Mouse (Mus musculus): ENCODE data around the gene Mut. TPM values are rescaled to one million over a fixed set of nuclear protein-coding genes. Genes with fewer than 3 reads are reported as not detected.

Gene Mut
- 8.6 and 9.9 TPM in 2 replicates for polyA plus RNA-seq (2012; rRNA removed)

GRCm38 (mm10) chr17:40934420-40935231 lies at the start of gene Mut, which contains the start of gene Cenpq:
TSS of gene Mut (plus strand) at chr17:40934685.
TSS of gene Cenpq (minus strand) at chr17:40935047.
- TF ChIP-seq POLR2A (IDR thresholded peaks at IDR 0.05; ENCODE audit: control insufficient read depth, low read depth, low read length) (peak; percentile 29; the same call in 1 of the 2 replicates), CTCF (IDR thresholded peaks at IDR 0.05; ENCODE audit: control insufficient read depth, insufficient read depth, insufficient replicate concordance, low read depth, low read length) (no peak)
- Histone ChIP-seq H3K36me3 (ENCODE audit: control insufficient read depth, insufficient read depth, low read length) (no peaks in the 10 kb centered on the region), H3K4me3 (ENCODE audit: control insufficient read depth, low read depth, low read length) (peak within 1 kb of the TSS; percentile 91), H3K4me1 (ENCODE audit: control insufficient read depth, insufficient read depth, low read length) (no peaks in the 10 kb centered on the region), H3K27ac (ENCODE audit: control insufficient read depth, insufficient read depth, low read depth, low read length) (peak within 1 kb of the TSS; percentile 92), H3K27me3 (ENCODE audit: control insufficient read depth, insufficient read depth, low read length) (no peaks in the 10 kb centered on the region)

DNA sequence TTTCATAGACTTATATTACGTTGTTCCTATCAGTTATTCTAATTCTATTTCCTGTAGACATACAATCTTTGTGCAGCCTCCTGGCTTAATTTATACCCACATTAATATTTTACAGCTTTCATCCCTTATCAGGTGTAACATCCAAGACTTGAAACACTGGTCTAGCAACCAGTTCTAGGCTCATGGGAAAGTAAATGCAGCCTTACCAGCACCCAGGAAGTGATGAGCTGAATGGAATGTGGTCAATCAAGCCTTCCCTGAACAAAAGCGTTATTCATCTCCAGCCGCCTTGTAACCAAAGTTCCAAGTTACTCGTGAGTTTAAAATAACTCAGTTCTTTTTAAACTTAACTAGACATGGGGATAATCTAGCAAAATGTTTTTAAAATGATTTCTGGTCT lies 49.3 kb upstream of the Mut start:
- Histone ChIP-seq H3K27ac (ENCODE audit: control insufficient read depth, insufficient read depth, low read depth, low read length) (no peak overlapping the region), H3K27me3 (ENCODE audit: control insufficient read depth, insufficient read depth, low read length) (no peaks in the 10 kb centered on the region), H3K4me3 (ENCODE audit: control insufficient read depth, low read depth, low read length) (no peak overlapping the region), H3K36me3 (ENCODE audit: control insufficient read depth, insufficient read depth, low read length) (no peaks in the 10 kb centered on the region), H3K4me1 (ENCODE audit: control insufficient read depth, insufficient read depth, low read length) (no peaks in the 10 kb centered on the region; the same call in 1 of the 2 replicates)
- no peak for TF ChIP-seq CTCF (IDR thresholded peaks at IDR 0.05; ENCODE audit: control insufficient read depth, insufficient read depth, insufficient replicate concordance, low read depth, low read length)
- no peak for TF ChIP-seq POLR2A (IDR thresholded peaks at IDR 0.05; ENCODE audit: control insufficient read depth, low read depth, low read length)

DNA sequence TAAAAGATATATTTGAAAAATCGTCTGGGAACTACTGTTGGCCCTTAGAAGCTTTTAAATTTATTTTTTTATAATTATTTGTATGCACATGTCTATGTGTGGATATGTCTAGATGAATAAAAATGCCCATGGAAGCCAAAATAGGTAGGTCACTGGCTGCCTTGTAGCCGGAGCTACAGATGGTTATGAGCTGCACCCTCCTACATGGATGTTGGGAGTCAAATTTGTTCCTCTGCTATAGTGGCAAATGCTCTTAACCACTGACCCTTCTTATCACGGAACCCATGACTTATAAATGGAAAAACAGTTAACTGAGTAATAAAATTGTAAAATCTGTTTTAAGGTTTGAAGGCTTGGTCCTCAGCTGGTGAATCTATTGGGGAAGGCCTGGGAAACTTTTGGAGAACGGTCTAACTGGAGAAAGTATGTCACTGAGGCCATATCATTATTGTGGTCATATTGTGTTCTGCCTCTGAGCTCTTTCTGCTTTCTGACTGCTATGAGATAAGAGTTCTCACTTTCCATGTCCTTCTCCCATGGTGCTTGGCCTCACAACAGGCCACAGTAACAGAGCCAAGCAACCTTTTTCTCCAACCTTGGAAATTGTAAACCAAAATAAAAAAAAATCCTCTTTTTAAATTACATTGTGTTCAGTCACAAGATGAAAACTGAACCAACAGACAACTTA lies 46.5 kb upstream of the Mut start:
- no peak overlapping the region for H3K4me3 ChIP-seq (ENCODE audit: control insufficient read depth, low read depth, low read length)
- no peak overlapping the region for H3K27ac ChIP-seq (ENCODE audit: control insufficient read depth, insufficient read depth, low read depth, low read length)
- H3K36me3 ChIP-seq (ENCODE audit: control insufficient read depth, insufficient read depth, low read length) = no peaks in the 10 kb centered on the region
- no peaks in the 10 kb centered on the region for H3K27me3 ChIP-seq (ENCODE audit: control insufficient read depth, insufficient read depth, low read length)
- H3K4me1 ChIP-seq (ENCODE audit: control insufficient read depth, insufficient read depth, low read length) = no peaks in the 10 kb centered on the region
- TF ChIP-seq CTCF (IDR thresholded peaks at IDR 0.05; ENCODE audit: control insufficient read depth, insufficient read depth, insufficient replicate concordance, low read depth, low read length) (no peak), POLR2A (IDR thresholded peaks at IDR 0.05; ENCODE audit: control insufficient read depth, low read depth, low read length) (no peak)

GRCm38 (mm10) chr17:40896863-40897262 lies 37.6 kb upstream of the Mut start:
- no peaks in the 10 kb centered on the region for H3K27me3 ChIP-seq (ENCODE audit: control insufficient read depth, insufficient read depth, low read length)
- TF ChIP-seq CTCF (IDR thresholded peaks at IDR 0.05; ENCODE audit: control insufficient read depth, insufficient read depth, insufficient replicate concordance, low read depth, low read length) (no peak), POLR2A (IDR thresholded peaks at IDR 0.05; ENCODE audit: control insufficient read depth, low read depth, low read length) (no peak)
- no peaks in the 10 kb centered on the region for H3K36me3 ChIP-seq (ENCODE audit: control insufficient read depth, insufficient read depth, low read length)
- no peak overlapping the region for H3K27ac ChIP-seq (ENCODE audit: control insufficient read depth, insufficient read depth, low read depth, low read length)
- no peak overlapping the region for H3K4me3 ChIP-seq (ENCODE audit: control insufficient read depth, low read depth, low read length)
- no peaks in the 10 kb centered on the region for H3K4me1 ChIP-seq (ENCODE audit: control insufficient read depth, insufficient read depth, low read length)

GRCm38 (mm10) chr17:40899783-40900363 lies 34.6 kb upstream of the Mut start:
- no peaks in the 10 kb centered on the region for H3K36me3 ChIP-seq (ENCODE audit: control insufficient read depth, insufficient read depth, low read length)
- no peak for TF ChIP-seq CTCF (IDR thresholded peaks at IDR 0.05; ENCODE audit: control insufficient read depth, insufficient read depth, insufficient replicate concordance, low read depth, low read length)
- TF ChIP-seq POLR2A (IDR thresholded peaks at IDR 0.05; ENCODE audit: control insufficient read depth, low read depth, low read length) = no peak
- H3K27ac ChIP-seq (ENCODE audit: control insufficient read depth, insufficient read depth, low read depth, low read length) = no peak overlapping the region
- H3K4me1 ChIP-seq (ENCODE audit: control insufficient read depth, insufficient read depth, low read length) = peaks cover 3% of the 10 kb centered on the region
- H3K27me3 ChIP-seq (ENCODE audit: control insufficient read depth, insufficient read depth, low read length) = no peaks in the 10 kb centered on the region
- no peak overlapping the region for H3K4me3 ChIP-seq (ENCODE audit: control insufficient read depth, low read depth, low read length)

- Histone ChIP-seq H3K27ac (ENCODE audit: control insufficient read depth, insufficient read depth, low read depth, low read length) (no peak overlapping the region), H3K4me3 (ENCODE audit: control insufficient read depth, low read depth, low read length) (no peak overlapping the region), H3K27me3 (ENCODE audit: control insufficient read depth, insufficient read depth, low read length) (no peaks in the 10 kb centered on the region), H3K4me1 (ENCODE audit: control insufficient read depth, insufficient read depth, low read length) (peaks cover 3% of the 10 kb centered on the region), H3K36me3 (ENCODE audit: control insufficient read depth, insufficient read depth, low read length) (no peaks in the 10 kb centered on the region)
- TF ChIP-seq POLR2A (IDR thresholded peaks at IDR 0.05; ENCODE audit: control insufficient read depth, low read depth, low read length) = no peak
- no peak for TF ChIP-seq CTCF (IDR thresholded peaks at IDR 0.05; ENCODE audit: control insufficient read depth, insufficient read depth, insufficient replicate concordance, low read depth, low read length)
Measured at GRCm38 (mm10) chr17:40903345-40903744, 31.1 kb upstream of the Mut start.

GRCm38 (mm10) chr17:40904056-40904597 lies 30.4 kb upstream of the Mut start:
- H3K36me3 ChIP-seq (ENCODE audit: control insufficient read depth, insufficient read depth, low read length) = no peaks in the 10 kb centered on the region
- no peak overlapping the region for H3K27ac ChIP-seq (ENCODE audit: control insufficient read depth, insufficient read depth, low read depth, low read length)
- no peak overlapping the region for H3K4me3 ChIP-seq (ENCODE audit: control insufficient read depth, low read depth, low read length)
- TF ChIP-seq POLR2A (IDR thresholded peaks at IDR 0.05; ENCODE audit: control insufficient read depth, low read depth, low read length) (no peak), CTCF (IDR thresholded peaks at IDR 0.05; ENCODE audit: control insufficient read depth, insufficient read depth, insufficient replicate concordance, low read depth, low read length) (no peak)
- no peaks in the 10 kb centered on the region for H3K27me3 ChIP-seq (ENCODE audit: control insufficient read depth, insufficient read depth, low read length)
- H3K4me1 ChIP-seq (ENCODE audit: control insufficient read depth, insufficient read depth, low read length) = peaks cover 3% of the 10 kb centered on the region
